Mouse (Mus musculus) hindbrain, embryonic 12.5 days (tissue): ENCODE measurements at regions not wholly inside any gene's neighbourhood (a gene's known extent, or its start where the extent isn't known, plus 50 kb on each side); places are given as distances from the start of the nearest gene placed in this dataset.

Experiments
- ATAC-seq: fragments of 200-750 bp; cut with Nextera tagmentation; 2 replicates; pipeline ENCODE4 v1.8.0; 2017; ENCODE audit warnings: moderate TSS enrichment; ENCODE audit not compliant: low FRiP score
- H3K27ac ChIP-seq: fragments of 300-500 bp; sonication (generic); 2 replicates; pipeline ENCODE4 v1.5.1; 2016; ENCODE audit warnings: mild to moderate bottlenecking
- H3K27me3 ChIP-seq: fragments of 300-500 bp; sonication (generic); 2 replicates; pipeline ENCODE4 v1.6.1; 2016; ENCODE audit warnings: mild to moderate bottlenecking
- H3K36me3 ChIP-seq: fragments of 300-500 bp; sonication (generic); 2 replicates; pipeline ENCODE4 v1.6.1; 2016; ENCODE audit warnings: mild to moderate bottlenecking
- H3K4me1 ChIP-seq: fragments of 300-500 bp; sonication (generic); 2 replicates; pipeline ENCODE4 v1.6.1; 2016
- H3K4me2 ChIP-seq: fragments of 300-500 bp; sonication (generic); replicated peaks from 2 replicates; pipeline ENCODE4 v1.6.1; 2016; ENCODE audit warnings: mild to moderate bottlenecking
- H3K4me3 ChIP-seq: fragments of 300-500 bp; sonication (generic); 2 replicates; pipeline ENCODE4 v1.5.1; 2016; ENCODE audit warnings: mild to moderate bottlenecking
- H3K9ac ChIP-seq: fragments of 300-500 bp; sonication (generic); 2 replicates; pipeline ENCODE4 v1.6.1; 2016; ENCODE audit warnings: mild to moderate bottlenecking, moderate library complexity
- H3K9me3 ChIP-seq: fragments of 300-500 bp; sonication (generic); replicated peaks from 2 replicates; pipeline ENCODE4 v1.6.1; 2016; ENCODE audit warnings: mild to moderate bottlenecking
- WGBS: fragments of 180-500 bp; shearing (Covaris S2); methylation state at CpG from one replicate; pipeline ENCODE4 v1.1.7; 2016; 5-methylcytosine and 5-hydroxymethylcytosine counted together

- H3K36me3 ChIP-seq = no peaks in the 10 kb centered on the region
- WGBS = 63% methylated on average over 5 of the region's 5 CpGs
- H3K9me3 ChIP-seq = no peaks in the 10 kb centered on the region
- H3K4me2 ChIP-seq = no peak overlapping the region
- ATAC-seq = no peak
- H3K27ac ChIP-seq = no peak overlapping the region
- peaks cover 11% of the 10 kb centered on the region for H3K4me1 ChIP-seq
- H3K9ac ChIP-seq = no peak overlapping the region
- no peaks in the 10 kb centered on the region for H3K27me3 ChIP-seq
- H3K4me3 ChIP-seq = no peak overlapping the region
Observed at GRCm38 (mm10) chr3:57975379-57975778, 127.5 kb upstream of the Pfn2 start.

DNA sequence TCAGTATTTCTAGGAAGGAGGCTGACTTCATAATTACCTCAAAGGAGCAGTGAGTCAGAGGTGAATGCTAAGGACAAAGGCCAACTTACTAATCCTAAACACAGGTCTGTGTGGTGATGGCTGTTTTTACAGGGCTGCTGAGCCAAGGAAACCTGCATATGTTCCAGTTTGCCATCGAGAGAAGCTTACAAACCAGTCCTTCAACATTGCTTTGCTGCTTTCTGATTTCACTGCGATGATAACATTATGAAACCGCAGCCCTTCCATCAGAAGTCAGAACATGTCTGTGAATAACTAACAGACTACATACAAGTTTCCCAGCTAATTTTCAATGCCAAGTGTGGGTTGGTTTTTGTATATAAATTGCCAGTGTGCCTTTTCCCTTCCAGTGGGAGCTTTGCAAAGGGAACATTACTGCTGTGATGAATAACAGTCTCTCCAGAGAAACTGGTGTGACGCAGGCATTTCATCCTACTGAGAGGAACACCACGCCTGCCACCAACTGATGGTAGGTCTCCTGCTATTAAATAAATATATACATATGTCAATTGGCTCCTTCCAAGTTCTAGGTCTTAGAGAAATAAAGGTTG lies 128.9 kb upstream of the Pfn2 start:
- Histone ChIP-seq H3K9ac (no peak overlapping the region), H3K27me3 (no peaks in the 10 kb centered on the region), H3K4me3 (no peak overlapping the region), H3K9me3 (no peaks in the 10 kb centered on the region), H3K27ac (no peak overlapping the region), H3K4me1 (peaks cover 11% of the 10 kb centered on the region), H3K4me2 (no peak overlapping the region), H3K36me3 (no peaks in the 10 kb centered on the region)
- WGBS = 76% methylated on average over 5 of the region's 5 CpGs
- ATAC-seq = no peak

GRCm38 (mm10) chr3:57988175-57988574 lies 140.3 kb upstream of the Pfn2 start:
- Histone ChIP-seq H3K9me3 (no peaks in the 10 kb centered on the region), H3K4me2 (no peak overlapping the region), H3K4me3 (no peak overlapping the region), H3K9ac (no peak overlapping the region), H3K27ac (no peak overlapping the region), H3K36me3 (no peaks in the 10 kb centered on the region), H3K27me3 (no peaks in the 10 kb centered on the region), H3K4me1 (no peaks in the 10 kb centered on the region)
- WGBS = 82% methylated on average over 3 of the region's 3 CpGs
- ATAC-seq = no peak

GRCm38 (mm10) chr3:57990738-57991137 lies 142.9 kb upstream of the Pfn2 start:
- no peaks in the 10 kb centered on the region for H3K4me1 ChIP-seq
- H3K4me2 ChIP-seq = no peak overlapping the region
- H3K4me3 ChIP-seq = no peak overlapping the region
- no peak overlapping the region for H3K9ac ChIP-seq
- H3K27me3 ChIP-seq = no peaks in the 10 kb centered on the region
- no peaks in the 10 kb centered on the region for H3K9me3 ChIP-seq
- no peak for ATAC-seq
- no peak overlapping the region for H3K27ac ChIP-seq
- no peaks in the 10 kb centered on the region for H3K36me3 ChIP-seq
- WGBS = 76% methylated on average over 1 of the region's 1 CpGs

DNA sequence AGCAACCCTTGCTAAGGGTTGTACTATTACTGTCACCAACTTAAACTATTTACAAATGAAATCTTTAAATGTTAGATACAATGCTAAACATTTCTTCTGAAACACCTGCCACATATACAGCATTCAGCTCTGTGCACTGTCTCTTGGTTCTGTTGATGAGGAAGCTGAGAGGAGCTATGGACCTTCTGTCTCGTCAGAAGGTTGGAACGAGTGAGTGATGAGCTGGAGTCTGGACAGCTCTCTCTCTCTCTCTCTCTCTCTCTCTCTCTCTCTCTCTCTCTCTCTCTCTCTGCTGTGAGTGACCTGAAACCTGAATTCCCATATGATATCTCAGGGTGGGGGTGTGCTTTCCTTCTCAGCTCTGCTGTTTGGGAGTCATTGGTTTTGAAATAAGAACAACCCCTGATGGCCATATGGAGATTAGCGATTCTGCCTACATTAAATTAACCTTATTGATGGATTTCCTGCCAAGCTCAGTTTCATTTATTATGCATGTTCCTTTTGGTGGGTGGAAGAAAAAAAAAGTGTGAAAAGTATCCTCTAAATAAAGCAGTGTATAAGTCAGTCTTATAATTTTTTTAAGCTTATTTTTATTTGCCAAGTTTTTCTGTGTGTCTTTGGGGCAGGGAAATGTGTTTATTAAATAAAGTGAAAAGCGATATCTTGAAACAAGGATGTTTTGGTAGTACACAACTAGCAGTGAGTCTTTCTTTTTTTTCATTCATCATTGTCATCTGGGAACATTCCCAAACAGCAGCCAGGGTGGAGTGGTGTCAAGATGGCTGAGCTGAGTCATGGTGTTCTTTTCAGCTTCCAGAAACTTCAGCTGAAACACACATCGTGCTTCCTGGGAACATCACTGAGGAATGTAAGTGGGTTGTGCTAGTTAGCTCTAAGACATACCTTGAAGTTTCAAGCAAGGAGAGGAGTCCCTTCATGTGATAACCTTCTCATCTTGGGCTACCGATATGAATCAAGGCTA lies 150.5 kb upstream of the Pfn2 start:
- Histone ChIP-seq H3K9me3 (no peaks in the 10 kb centered on the region), H3K4me3 (no peak overlapping the region), H3K4me2 (no peak overlapping the region), H3K9ac (no peak overlapping the region), H3K4me1 (peaks cover 6% of the 10 kb centered on the region), H3K27ac (no peak overlapping the region), H3K36me3 (no peaks in the 10 kb centered on the region), H3K27me3 (no peaks in the 10 kb centered on the region)
- ATAC-seq = no peak
- 75% methylated on average over 6 of the region's 6 CpGs for WGBS

- H3K27me3 ChIP-seq = no peaks in the 10 kb centered on the region
- H3K36me3 ChIP-seq = no peaks in the 10 kb centered on the region
- H3K4me2 ChIP-seq = no peak overlapping the region
- no peak overlapping the region for H3K4me3 ChIP-seq
- H3K9ac ChIP-seq = no peak overlapping the region
- 47% methylated on average over 7 of the region's 7 CpGs for WGBS
- ATAC-seq = peak; percentile 56; the same call in 1 of the 2 replicates
- peaks cover 6% of the 10 kb centered on the region for H3K4me1 ChIP-seq
- H3K27ac ChIP-seq = no peak overlapping the region
- H3K9me3 ChIP-seq = no peaks in the 10 kb centered on the region
Observed at GRCm38 (mm10) chr3:58002792-58003574, 155.1 kb upstream of the Pfn2 start.

DNA sequence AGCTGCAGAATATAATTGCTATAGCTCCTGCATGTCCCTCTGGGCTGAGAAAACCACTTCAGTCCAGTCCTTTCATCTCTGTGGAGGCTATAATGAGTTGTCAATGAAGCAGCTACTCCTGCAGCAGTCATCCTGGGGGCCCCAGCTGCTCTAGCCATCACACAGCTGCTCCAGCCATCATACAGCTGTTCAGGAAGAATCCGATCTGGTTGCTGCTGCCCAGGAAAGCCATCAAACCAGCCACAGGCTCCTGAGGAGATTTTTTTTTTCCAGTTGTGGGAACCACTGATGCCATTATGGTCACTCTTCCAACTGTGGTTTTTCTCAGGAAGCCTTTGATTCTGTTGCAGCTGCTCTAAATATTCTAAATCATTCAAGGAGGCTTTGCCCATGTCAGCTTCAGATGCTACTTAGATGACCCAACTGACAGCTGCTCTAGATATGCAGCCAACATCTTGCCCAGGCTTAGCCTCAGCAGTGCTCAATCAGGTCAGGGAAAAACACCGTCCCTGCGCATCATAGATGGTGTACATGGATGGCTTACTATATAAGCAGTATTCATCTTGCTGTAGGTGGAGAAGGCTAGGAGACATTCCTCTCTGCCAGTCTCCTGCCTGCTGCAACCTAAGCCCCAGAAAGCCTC lies 177.0 kb upstream of the Pfn2 start:
- Histone ChIP-seq H3K36me3 (no peaks in the 10 kb centered on the region), H3K4me1 (0 out of 2 replicates have a peak, but pooled peaks cover 3% of the 10 kb centered on the region), H3K27ac (no peak overlapping the region), H3K9ac (no peak overlapping the region), H3K4me2 (no peak overlapping the region), H3K27me3 (no peaks in the 10 kb centered on the region), H3K4me3 (no peak overlapping the region), H3K9me3 (no peaks in the 10 kb centered on the region)
- no peak for ATAC-seq
- 81% methylated on average over 3 of the region's 3 CpGs for WGBS

DNA sequence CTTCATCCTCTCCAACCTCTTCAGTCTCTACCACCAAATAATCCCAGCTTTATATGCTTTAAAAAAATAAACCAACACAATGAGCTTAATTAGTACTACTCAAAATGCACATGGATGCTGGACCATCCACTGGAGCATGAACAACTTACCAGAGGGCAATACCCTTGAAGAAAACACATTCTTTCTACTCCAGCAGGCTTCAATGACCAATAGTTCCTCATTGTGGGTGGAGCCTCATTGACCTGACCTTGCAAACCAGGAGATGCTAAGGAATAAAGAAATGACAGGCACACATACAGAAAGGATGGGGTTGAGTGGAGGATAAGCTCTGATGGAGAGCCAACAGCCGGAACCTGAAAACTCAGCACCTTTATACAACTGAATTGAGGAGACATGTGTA lies 201.7 kb upstream of the Pfn2 start:
- no peak overlapping the region for H3K9ac ChIP-seq
- ATAC-seq = no peak
- H3K9me3 ChIP-seq = no peaks in the 10 kb centered on the region
- H3K4me3 ChIP-seq = no peak overlapping the region
- no peaks in the 10 kb centered on the region for H3K4me1 ChIP-seq
- no peaks in the 10 kb centered on the region for H3K36me3 ChIP-seq
- WGBS = 84% methylated on average over 1 of the region's 1 CpGs
- no peak overlapping the region for H3K4me2 ChIP-seq
- H3K27me3 ChIP-seq = no peaks in the 10 kb centered on the region
- H3K27ac ChIP-seq = no peak overlapping the region

DNA sequence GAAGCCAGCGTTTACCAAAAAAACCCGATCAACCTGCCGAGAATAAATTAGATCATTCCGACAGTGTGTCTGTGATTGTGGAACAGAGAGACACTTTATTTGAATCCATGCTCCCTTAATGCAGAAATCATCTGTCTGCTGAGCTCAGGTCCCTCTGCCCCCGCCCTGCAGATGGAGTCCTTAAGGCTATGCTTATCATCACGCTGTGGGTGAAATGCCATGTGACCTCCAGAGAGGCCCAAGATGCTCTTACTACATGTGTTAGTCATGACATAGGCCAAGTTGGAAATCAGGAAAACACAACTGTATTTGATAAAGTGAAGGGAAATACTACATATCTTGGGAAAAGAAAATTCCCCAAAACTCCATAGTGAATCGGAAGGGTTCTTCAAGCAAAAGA lies 206.8 kb upstream of the Pfn2 start:
- Histone ChIP-seq H3K27ac (no peak overlapping the region), H3K4me1 (0 out of 2 replicates have a peak, but pooled peaks cover 5% of the 10 kb centered on the region), H3K27me3 (no peaks in the 10 kb centered on the region), H3K36me3 (no peaks in the 10 kb centered on the region), H3K4me3 (no peak overlapping the region), H3K9me3 (no peaks in the 10 kb centered on the region), H3K4me2 (no peak overlapping the region), H3K9ac (no peak overlapping the region)
- no peak for ATAC-seq
- 87% methylated on average over 7 of the region's 7 CpGs for WGBS

DNA sequence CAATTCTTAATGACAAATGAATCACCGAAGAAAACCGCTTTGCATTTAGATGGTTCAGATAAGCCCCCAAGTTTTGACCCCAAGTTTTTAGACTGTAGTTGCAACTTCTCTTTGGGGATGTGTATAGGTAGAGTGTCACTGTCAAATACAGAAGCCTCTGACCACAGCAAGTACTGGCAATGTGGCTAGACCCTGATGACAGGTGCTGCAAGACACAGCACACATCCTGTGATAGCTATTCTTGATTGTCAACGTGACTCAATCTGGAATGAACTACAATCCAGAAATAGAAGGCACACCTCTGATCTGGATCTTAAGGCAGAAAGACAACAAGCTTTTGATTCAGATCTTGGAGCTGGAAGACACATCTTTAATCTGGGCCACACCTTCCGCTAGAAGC lies 207.3 kb upstream of the Pfn2 start:
- H3K27ac ChIP-seq = no peak overlapping the region
- H3K4me3 ChIP-seq = no peak overlapping the region
- no peak overlapping the region for H3K9ac ChIP-seq
- no peaks in the 10 kb centered on the region for H3K36me3 ChIP-seq
- no peak for ATAC-seq
- no peak overlapping the region for H3K4me2 ChIP-seq
- WGBS = 93% methylated on average over 4 of the region's 4 CpGs
- H3K27me3 ChIP-seq = no peaks in the 10 kb centered on the region
- H3K4me1 ChIP-seq = 0 out of 2 replicates have a peak, but pooled peaks cover 5% of the 10 kb centered on the region
- no peaks in the 10 kb centered on the region for H3K9me3 ChIP-seq

- 0 out of 2 replicates have a peak, but pooled peaks cover 5% of the 10 kb centered on the region for H3K4me1 ChIP-seq
- H3K9ac ChIP-seq = no peak overlapping the region
- H3K36me3 ChIP-seq = no peaks in the 10 kb centered on the region
- H3K27ac ChIP-seq = no peak overlapping the region
- ATAC-seq = no peak
- no peaks in the 10 kb centered on the region for H3K27me3 ChIP-seq
- no peaks in the 10 kb centered on the region for H3K9me3 ChIP-seq
- 86% methylated on average over 9 of the region's 10 CpGs for WGBS
- H3K4me3 ChIP-seq = no peak overlapping the region
- no peak overlapping the region for H3K4me2 ChIP-seq
Observed at GRCm38 (mm10) chr3:58056191-58057063, 208.5 kb upstream of the Pfn2 start.
